Mouse (Mus musculus): Measurements from ENCODE around the gene Smyd3. TPM values are rescaled to one million over a fixed set of nuclear protein-coding genes. Genes with fewer than 3 reads are reported as not detected.

Smyd3 gene
- polyA plus RNA-seq (2015; fragmentation: Nextera tagmentation; extraction: Ambion mirVana), result 23.9 and 26.5 TPM in 2 replicates

DNA sequence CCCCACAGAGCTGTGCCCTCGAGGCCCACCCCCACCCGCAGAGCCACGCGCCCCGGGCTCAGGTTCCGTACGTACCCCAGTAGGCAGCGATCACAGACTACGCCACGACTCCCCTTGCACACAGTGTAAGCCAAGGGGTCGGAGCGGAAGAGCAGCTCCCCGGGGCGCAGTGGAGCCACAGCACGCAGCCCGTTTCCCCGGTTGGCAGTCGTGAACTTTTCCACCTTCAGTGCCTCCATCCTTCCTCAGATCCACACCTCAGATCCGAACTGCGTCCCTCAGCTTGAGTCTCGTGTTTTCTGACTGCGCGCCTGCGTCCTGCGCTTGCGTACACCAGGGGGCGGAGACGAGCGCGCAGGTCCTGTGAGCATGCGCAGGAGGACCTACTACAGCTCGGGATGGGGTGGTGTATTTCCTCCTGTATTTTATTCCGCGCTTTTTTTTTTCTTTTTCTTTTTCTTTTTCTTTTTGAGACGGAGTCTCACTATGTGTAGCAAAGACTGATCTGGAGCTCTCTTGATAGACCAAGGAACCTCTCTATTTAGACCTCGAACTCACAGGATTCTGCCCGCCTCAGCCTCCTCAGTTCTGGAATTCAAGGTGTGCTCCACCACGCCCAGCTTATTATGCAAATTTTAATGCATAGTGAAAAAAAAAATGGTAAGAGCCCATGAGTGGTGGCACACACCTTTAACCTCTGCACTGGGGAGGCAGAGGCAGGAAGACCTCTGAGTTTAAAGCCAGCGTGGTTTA is at the start of gene Smyd3:
Smyd3 (minus strand) TSS at position 329 of the 753 bp plus-strand sequence.

DNA sequence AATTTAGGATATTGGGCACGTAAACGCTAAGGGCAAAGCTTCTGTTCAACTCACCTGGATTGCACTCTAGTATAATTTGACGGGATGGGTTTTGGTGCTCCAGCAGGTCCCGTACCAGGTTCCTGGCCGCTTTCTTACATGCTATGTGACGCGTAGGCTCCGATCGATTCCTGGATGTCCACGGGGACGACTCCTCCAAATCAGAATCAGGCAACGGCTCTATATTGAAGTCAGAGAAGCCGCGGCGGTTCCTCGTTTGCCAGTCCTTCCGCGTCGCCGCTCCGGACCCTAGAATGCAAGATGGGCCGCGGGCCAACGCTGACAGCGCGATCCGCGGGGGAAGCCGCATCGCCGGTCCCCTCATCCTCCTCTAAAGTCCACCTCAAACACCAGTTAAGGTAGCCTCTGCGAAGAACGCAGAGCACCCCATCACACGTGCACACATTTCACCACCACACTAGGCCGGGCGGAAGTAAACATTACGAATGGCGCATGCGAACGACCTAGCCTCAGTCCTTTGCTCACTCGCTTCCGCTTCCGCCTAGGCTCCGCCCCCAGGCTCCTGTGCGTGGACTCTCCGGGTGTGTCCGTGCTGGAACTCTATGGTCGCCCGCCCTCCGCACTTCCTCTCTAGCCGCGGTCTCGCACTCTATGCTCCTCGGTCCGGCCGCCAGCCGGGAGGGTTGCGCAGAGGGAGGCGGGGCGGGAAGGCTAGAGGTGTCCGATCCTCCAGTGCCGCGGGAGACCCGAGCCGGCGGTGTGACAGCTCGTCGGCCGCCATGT is 28.1 kb upstream of the Smyd3 start, which contains the start of the genes Tfb2m and Cnst:
Tfb2m (minus strand) TSS at position 500 of the 783 bp plus-strand sequence.
Cnst (plus strand) TSS at position 603 of the 783 bp plus-strand sequence.

Other genes with a start within 250 kb of the Smyd3 start
- gene Tfb2m, start 28.2 kb upstream of the Smyd3 start, polyA plus RNA-seq (2015; fragmentation: Nextera tagmentation; extraction: Ambion mirVana), result 31.4 and 35.1 TPM in 2 replicates
- 17.3 and 17.7 TPM in 2 replicates for gene Cnst, start 28.3 kb upstream of the Smyd3 start, polyA plus RNA-seq (2015; fragmentation: Nextera tagmentation; extraction: Ambion mirVana)
- gene Sccpdh, start 150.2 kb upstream of the Smyd3 start, polyA plus RNA-seq (2015; fragmentation: Nextera tagmentation; extraction: Ambion mirVana), result 186 and 194 TPM in 2 replicates
- gene Kif28, start 227.2 kb upstream of the Smyd3 start, polyA plus RNA-seq (2015; fragmentation: Nextera tagmentation; extraction: Ambion mirVana), result not detected in 2 replicates

Measured in neural tube, postnatal 0 days (tissue).